Mouse (Mus musculus) heart, embryonic 11.5 days (tissue): Measurements from ENCODE around the gene Slc35c2. TPM values are rescaled to one million over a fixed set of nuclear protein-coding genes. Genes with fewer than 3 reads are reported as not detected.

Source experiments
- ATAC-seq: fragments of 200-750 bp; cut with Nextera tagmentation; replicated peaks from 2 replicates; pipeline ENCODE4 v1.8.0; 2017; ENCODE audit warnings: moderate library complexity; ENCODE audit not compliant: insufficient number of reproducible peaks, low FRiP score, low TSS enrichment
- H3K27ac ChIP-seq: fragments of 300-500 bp; sonication (generic); 2 replicates; pipeline ENCODE4 v1.5.1; 2014; ENCODE audit warnings: mild to moderate bottlenecking, low read depth, low read length
- H3K27me3 ChIP-seq: fragments of 300-500 bp; sonication (generic); 2 replicates; pipeline ENCODE4 v1.6.1; 2014; ENCODE audit warnings: mild to moderate bottlenecking, low read length, mixed read lengths; ENCODE audit not compliant: control insufficient read depth, insufficient read depth
- H3K36me3 ChIP-seq: fragments of 300-500 bp; sonication (generic); 2 replicates; pipeline ENCODE4 v1.6.1; 2014; ENCODE audit warnings: mild to moderate bottlenecking, low read length, moderate library complexity, mixed read lengths; ENCODE audit not compliant: control insufficient read depth, insufficient read depth
- H3K4me1 ChIP-seq: fragments of 300-500 bp; sonication (generic); 2 replicates; pipeline ENCODE4 v1.6.1; 2014; ENCODE audit warnings: low read length; ENCODE audit not compliant: control insufficient read depth, insufficient read depth
- H3K4me2 ChIP-seq: fragments of 300-500 bp; sonication (generic); 2 replicates; pipeline ENCODE4 v1.6.1; 2014; ENCODE audit warnings: mild to moderate bottlenecking, moderate library complexity
- H3K4me3 ChIP-seq: fragments of 300-500 bp; sonication (generic); 2 replicates; pipeline ENCODE4 v1.5.1; 2014; ENCODE audit warnings: low read depth, low read length
- H3K9ac ChIP-seq: fragments of 300-500 bp; sonication (generic); 2 replicates; pipeline ENCODE4 v1.6.1; 2014; ENCODE audit warnings: mild to moderate bottlenecking, low read depth, low read length, moderate library complexity
- H3K9me3 ChIP-seq: fragments of 300-500 bp; sonication (generic); replicated peaks from 2 replicates; pipeline ENCODE4 v1.6.1; 2016; ENCODE audit warnings: low read length; ENCODE audit not compliant: control insufficient read depth
- WGBS: fragments of 180-500 bp; shearing (Covaris S2); extraction: QIAGEN DNeasy Blood & Tissue Kit; methylation state at CpG from one replicate; pipeline ENCODE4 v1.1.7; 2014; ENCODE audit not compliant: insufficient replicate concordance; 5-methylcytosine and 5-hydroxymethylcytosine counted together
- polyA plus RNA-seq: library from polyadenylated mRNA; unstranded; fragments of >200 nt; fragmentation: Nextera tagmentation; extraction: Ambion mirVana; gene quantifications from 2 replicates; pipeline ENCODE4 v1.2.1, GENCODE M21; 2014

Gene Slc35c2
- polyA plus RNA-seq, 1 experiment from 2014 or later: 32.4 TPM

GRCm38 (mm10) chr2:165275824-165276223, 11.8 kb downstream of the Slc35c2 start:
- no peaks in the 10 kb centered on the region for H3K27me3 ChIP-seq
- WGBS: 32% methylated on average over 8 of the region's 8 CpGs
- no peaks in the 10 kb centered on the region for H3K9me3 ChIP-seq
- H3K4me3 ChIP-seq: no peak overlapping the region
- H3K36me3 ChIP-seq: no peaks in the 10 kb centered on the region
- no peak overlapping the region for H3K4me2 ChIP-seq
- no peak overlapping the region for H3K9ac ChIP-seq
- H3K4me1 ChIP-seq: peaks cover 4% of the 10 kb centered on the region; the same call in 1 of the 2 replicates
- no peak overlapping the region for H3K27ac ChIP-seq
- ATAC-seq: no peak

DNA sequence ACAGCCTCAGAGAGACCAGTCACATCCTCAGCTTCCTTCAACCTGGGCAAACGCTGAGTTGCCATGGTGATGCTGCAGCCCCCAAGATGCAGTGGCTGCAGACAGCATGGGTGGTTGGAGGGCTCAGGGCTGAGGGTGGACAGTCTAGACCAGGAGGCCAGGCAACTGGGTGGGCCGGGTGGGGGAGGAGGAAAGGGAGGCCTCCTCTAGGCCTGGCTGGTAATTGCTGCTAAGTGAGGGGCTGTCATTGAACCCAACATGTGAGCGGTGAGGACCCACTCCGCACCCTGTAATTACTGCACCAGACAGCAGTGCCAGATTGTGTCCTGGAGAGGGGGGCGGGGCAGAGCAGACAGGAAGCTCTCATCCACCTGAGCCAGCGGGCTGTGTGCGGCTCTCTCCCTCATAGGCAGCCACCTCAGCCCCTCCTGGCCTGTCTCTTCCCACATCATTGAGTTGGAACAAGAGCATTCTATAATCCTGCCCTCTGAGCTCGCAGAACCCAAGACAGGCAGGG, 12.5 kb downstream of the Slc35c2 start:
- no peaks in the 10 kb centered on the region for H3K27me3 ChIP-seq
- 49% methylated on average over 8 of the region's 8 CpGs for WGBS
- peaks cover 4% of the 10 kb centered on the region; the same call in 1 of the 2 replicates for H3K4me1 ChIP-seq
- H3K9ac ChIP-seq: no peak overlapping the region
- no peaks in the 10 kb centered on the region for H3K36me3 ChIP-seq
- H3K4me2 ChIP-seq: no peak overlapping the region
- no peaks in the 10 kb centered on the region for H3K9me3 ChIP-seq
- no peak for ATAC-seq
- no peak overlapping the region for H3K27ac ChIP-seq
- H3K4me3 ChIP-seq: no peak overlapping the region

- H3K4me1 ChIP-seq: peaks cover 4% of the 10 kb centered on the region; the same call in 1 of the 2 replicates
- H3K4me3 ChIP-seq: no peak overlapping the region
- H3K4me2 ChIP-seq: no peak overlapping the region
- H3K27ac ChIP-seq: no peak overlapping the region
- ATAC-seq: no peak
- H3K9ac ChIP-seq: no peak overlapping the region
- no peaks in the 10 kb centered on the region for H3K27me3 ChIP-seq
- whole genome bisulfite sequencing: 37% methylated on average over 4 of the region's 4 CpGs
- H3K36me3 ChIP-seq: no peaks in the 10 kb centered on the region
- no peaks in the 10 kb centered on the region for H3K9me3 ChIP-seq
These were observed 14.1 kb downstream of the Slc35c2 start for GRCm38 (mm10) chr2:165273589-165273988.

DNA sequence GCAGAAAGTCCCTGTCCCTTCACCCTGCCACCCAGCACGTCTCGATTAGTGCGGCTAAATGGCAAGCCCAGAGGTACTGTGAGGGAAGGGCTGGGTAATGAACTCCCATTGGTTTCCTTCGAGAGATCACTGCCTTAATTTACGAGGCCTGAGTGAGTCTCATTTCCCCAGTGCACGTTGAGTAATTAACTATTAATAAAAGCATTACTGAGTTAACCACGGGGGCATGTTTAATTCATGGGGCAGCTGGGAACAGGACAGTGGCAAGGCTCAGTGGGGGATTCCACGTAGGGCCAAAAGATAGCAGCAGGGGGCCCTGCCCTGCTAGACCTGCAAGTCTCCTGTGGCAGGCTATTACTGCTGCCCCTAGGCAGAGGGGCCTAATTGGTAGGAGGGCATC, 16.3 kb downstream of the Slc35c2 start:
- no peak overlapping the region for H3K4me3 ChIP-seq
- H3K9me3 ChIP-seq: no peaks in the 10 kb centered on the region
- H3K36me3 ChIP-seq: no peaks in the 10 kb centered on the region
- no peak overlapping the region for H3K9ac ChIP-seq
- H3K27me3 ChIP-seq: peaks cover 14% of the 10 kb centered on the region; the same call in 1 of the 2 replicates
- H3K27ac ChIP-seq: no peak overlapping the region
- H3K4me2 ChIP-seq: no peak overlapping the region
- ATAC-seq: no peak
- 13% methylated on average over 8 of the region's 8 CpGs for WGBS
- peaks cover 4% of the 10 kb centered on the region; the same call in 1 of the 2 replicates for H3K4me1 ChIP-seq

DNA sequence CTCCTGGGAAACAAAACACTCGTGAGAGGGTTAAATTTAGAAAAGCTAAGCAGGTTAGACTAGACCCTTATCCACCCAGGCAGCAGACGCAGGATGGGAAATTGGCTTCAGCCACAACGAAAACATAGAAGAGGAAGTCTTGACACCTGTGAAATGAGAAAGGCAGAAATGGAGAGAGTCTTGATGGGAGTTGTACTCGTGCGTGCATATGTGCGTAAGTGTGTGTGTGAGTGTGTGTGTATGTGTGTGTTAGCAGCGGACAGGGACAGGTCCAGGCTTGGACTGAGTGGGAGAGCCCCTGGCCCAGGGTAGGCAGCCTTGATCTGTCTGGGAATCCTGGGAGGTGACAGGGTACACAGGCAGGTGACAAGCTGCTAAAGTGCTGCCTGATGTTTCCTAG, 16.8 kb downstream of the Slc35c2 start:
- H3K4me1 ChIP-seq: peaks cover 4% of the 10 kb centered on the region; the same call in 1 of the 2 replicates
- no peak overlapping the region for H3K9ac ChIP-seq
- ATAC-seq: no peak
- no peaks in the 10 kb centered on the region for H3K36me3 ChIP-seq
- H3K27me3 ChIP-seq: peaks cover 17% of the 10 kb centered on the region
- H3K4me2 ChIP-seq: peak overlapping the region; percentile 23; the same call in 1 of the 2 replicates
- H3K4me3 ChIP-seq: no peak overlapping the region
- H3K27ac ChIP-seq: no peak overlapping the region
- no peaks in the 10 kb centered on the region for H3K9me3 ChIP-seq
- WGBS: 41% methylated on average over 7 of the region's 7 CpGs

GRCm38 (mm10) chr2:165266739-165267138, 20.9 kb downstream of the Slc35c2 start:
- 33% methylated on average over 12 of the region's 12 CpGs for WGBS
- Histone ChIP-seq H3K4me3 (no peak overlapping the region), H3K36me3 (no peaks in the 10 kb centered on the region), H3K4me2 (no peak overlapping the region), H3K4me1 (peaks cover 7% of the 10 kb centered on the region; the same call in 1 of the 2 replicates), H3K27ac (no peak overlapping the region), H3K9ac (no peak overlapping the region), H3K9me3 (no peaks in the 10 kb centered on the region), H3K27me3 (peaks cover 32% of the 10 kb centered on the region)
- ATAC-seq: no peak

DNA sequence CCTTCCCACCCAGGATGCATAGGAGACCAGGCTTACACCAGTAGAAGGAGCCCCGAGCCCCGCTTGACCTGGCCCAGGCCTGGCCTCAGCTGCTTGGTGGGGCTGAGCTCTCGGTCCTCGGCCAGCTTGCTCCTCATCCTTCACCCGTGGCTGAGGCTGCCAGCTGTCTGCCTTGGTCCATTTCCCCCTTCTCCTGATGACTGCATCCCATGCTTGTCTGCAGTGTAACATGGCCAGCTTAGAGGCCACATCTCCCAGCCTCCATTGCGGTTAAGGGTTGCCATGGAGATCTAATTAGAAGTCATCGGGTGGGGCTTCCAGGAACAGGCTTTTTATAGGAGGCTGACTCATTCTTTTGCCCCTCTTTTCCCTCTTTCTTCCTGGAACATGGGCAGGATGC, 23.8 kb downstream of the Slc35c2 start:
- Histone ChIP-seq H3K27me3 (peaks cover 41% of the 10 kb centered on the region), H3K27ac (no peak overlapping the region), H3K4me2 (no peak overlapping the region), H3K9me3 (no peaks in the 10 kb centered on the region), H3K9ac (no peak overlapping the region), H3K4me3 (no peak overlapping the region), H3K4me1 (0 out of 2 replicates have a peak, but pooled peaks cover 3% of the 10 kb centered on the region), H3K36me3 (no peaks in the 10 kb centered on the region)
- WGBS: 68% methylated on average over 7 of the region's 7 CpGs
- ATAC-seq: no peak

DNA sequence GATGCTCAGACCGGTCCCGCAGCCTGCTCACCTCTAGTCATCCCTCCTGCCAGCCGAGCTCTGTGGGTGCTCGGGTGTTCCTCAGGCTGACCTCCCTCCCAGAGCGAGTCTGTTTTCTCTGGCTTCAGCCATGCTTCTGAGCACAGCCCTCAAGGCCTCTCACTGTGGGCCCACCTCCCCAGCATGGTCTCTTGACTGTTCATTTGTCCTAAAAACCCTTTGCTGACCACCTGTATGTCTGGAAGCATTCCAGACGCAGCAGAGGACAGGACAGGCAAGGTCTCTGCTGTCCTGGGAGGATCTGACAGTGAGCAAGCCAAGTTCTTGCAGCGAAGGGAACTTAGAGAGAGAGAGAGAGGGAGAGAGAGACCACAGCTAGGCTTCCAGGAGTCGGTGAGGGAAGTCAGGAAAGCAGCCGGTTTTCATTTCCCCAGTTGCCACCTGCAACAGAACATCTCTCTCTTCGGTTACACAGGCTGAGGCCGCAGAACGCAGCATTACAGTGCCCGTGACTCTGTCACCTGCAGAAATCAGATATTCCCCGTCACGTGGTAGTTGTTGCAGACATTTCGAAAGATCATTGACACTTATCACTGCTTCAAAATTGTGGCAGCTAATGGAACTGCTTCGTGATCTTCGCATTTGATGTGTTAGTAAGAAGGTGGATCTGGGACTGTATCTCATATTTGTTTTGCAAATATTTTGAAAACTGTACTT, 25.2 kb downstream of the Slc35c2 start:
- Histone ChIP-seq H3K36me3 (no peaks in the 10 kb centered on the region), H3K9ac (no peak overlapping the region), H3K27me3 (peaks cover 48% of the 10 kb centered on the region), H3K4me3 (no peak overlapping the region), H3K4me2 (no peak overlapping the region), H3K4me1 (0 out of 2 replicates have a peak, but pooled peaks cover 3% of the 10 kb centered on the region), H3K9me3 (no peaks in the 10 kb centered on the region), H3K27ac (no peak overlapping the region)
- WGBS: 53% methylated on average over 18 of the region's 18 CpGs
- ATAC-seq: no peak
